Mouse (Mus musculus): ENCODE data around the gene Wnt3a. TPM values are rescaled to one million over a fixed set of nuclear protein-coding genes. Genes with fewer than 3 reads are reported as not detected.

The Wnt3a gene
- total RNA-seq, 2 experiments from 2014 or later: not detected

DNA sequence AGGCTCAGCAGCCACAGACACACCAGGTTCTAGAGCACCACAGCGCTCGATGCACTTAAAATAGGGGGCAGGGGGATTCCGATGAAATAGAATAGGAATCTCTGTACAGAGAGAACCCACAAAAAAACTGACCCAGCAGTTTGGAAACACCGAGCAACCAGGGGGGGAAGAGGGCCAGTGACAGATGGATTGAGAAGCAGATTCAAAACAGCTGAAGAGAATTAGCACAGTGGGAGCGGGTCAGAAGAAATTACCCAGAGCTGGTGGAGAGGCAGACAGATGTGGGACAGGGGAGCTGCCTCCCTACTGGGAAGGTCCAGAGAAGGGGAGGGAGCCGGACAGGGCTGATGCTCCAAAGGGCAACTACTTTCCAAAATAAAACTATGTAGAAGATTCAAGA, 26.0 kb upstream of the Wnt3a start:
- Histone ChIP-seq H3K27ac (no peak overlapping the region), H3K4me3 (no peak overlapping the region)
- TF ChIP-seq CTCF (IDR thresholded peaks at IDR 0.05): no peak
- no peak for DNase-seq
- intact Hi-C loops (cut with DNase I): no loop called here

DNA sequence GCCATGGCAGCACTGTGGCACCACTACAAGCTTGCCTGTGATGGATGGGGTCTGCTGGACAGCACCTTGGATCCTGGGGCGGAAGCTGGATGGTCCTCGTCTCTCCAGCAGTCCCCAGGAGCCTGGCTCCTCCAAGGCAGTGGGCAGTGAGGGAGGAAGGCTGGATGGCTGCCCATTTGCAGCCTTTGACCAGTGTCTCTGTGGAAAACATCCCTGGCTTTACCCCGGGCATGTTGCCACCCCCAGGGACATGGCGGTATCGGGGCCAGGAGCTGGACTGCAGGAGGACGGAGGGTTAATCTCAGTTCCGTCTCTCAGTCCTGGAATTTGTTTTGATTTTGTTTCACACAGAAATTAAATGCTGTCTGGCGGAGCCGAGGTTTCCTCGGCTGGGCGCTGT, 23.4 kb upstream of the Wnt3a start:
- intact Hi-C loops (cut with DNase I): no loop called here
- no peak for TF ChIP-seq CTCF (IDR thresholded peaks at IDR 0.05)
- peak; percentile 68 for DNase-seq
- Histone ChIP-seq H3K27ac (peak overlapping the region; percentile 79), H3K4me3 (peak overlapping the region; percentile 43)

- TF ChIP-seq CTCF (IDR thresholded peaks at IDR 0.05): no peak
- DNase-seq: peak; percentile 76
- intact Hi-C loops (cut with DNase I): no loop called here
- peak overlapping the region; percentile 79 for H3K27ac ChIP-seq
- H3K4me3 ChIP-seq: peak overlapping the region; percentile 43
These were observed 22.7 kb upstream of the Wnt3a start for GRCm38 (mm10) chr11:59313029-59313811.

DNA sequence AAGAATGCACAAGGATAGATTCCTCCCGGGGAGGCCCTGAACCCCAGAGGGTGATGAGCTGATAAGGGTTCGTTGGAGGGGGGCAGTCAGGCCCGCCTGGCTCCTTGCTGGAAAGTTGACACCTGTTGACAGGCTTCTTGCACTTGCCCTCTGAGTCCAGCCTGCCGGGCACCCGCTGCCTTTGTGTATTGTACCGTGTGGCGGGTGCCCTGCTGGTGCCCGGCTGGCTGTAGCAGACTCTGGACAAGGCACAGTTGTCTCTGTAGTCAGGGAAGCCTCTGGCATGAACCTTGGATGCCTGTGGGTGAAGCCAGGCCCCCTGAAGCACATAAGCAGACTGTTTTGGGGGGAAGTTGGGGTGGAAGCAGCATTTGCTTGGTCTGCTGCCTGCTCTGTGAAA, 21.9 kb upstream of the Wnt3a start:
- no peak for TF ChIP-seq CTCF (IDR thresholded peaks at IDR 0.05)
- DNase-seq: peak; percentile 63
- Histone ChIP-seq H3K27ac (peak overlapping the region; percentile 79), H3K4me3 (peak overlapping the region; percentile 40)
- intact Hi-C loops (cut with DNase I): no loop called here

GRCm38 (mm10) chr11:59312060-59312459, 21.5 kb upstream of the Wnt3a start:
- Histone ChIP-seq H3K4me3 (no peak overlapping the region; the same call in 1 of the 2 replicates), H3K27ac (peak overlapping the region; percentile 79)
- intact Hi-C loops (cut with DNase I): no loop called here
- DNase-seq: no peak
- TF ChIP-seq CTCF (IDR thresholded peaks at IDR 0.05): no peak

- Histone ChIP-seq H3K27ac (peak overlapping the region; percentile 95), H3K4me3 (peak overlapping the region; percentile 92)
- intact Hi-C loops (cut with DNase I): loop anchor here (5.0 kb wide), 2 partner anchors 37 to 57 kb away; no protein-coding TSS in a partner anchor
- DNase-seq: no peak
- no peak for TF ChIP-seq CTCF (IDR thresholded peaks at IDR 0.05)
These were observed 19.4 kb upstream of the Wnt3a start for GRCm38 (mm10) chr11:59309976-59310375.

DNA sequence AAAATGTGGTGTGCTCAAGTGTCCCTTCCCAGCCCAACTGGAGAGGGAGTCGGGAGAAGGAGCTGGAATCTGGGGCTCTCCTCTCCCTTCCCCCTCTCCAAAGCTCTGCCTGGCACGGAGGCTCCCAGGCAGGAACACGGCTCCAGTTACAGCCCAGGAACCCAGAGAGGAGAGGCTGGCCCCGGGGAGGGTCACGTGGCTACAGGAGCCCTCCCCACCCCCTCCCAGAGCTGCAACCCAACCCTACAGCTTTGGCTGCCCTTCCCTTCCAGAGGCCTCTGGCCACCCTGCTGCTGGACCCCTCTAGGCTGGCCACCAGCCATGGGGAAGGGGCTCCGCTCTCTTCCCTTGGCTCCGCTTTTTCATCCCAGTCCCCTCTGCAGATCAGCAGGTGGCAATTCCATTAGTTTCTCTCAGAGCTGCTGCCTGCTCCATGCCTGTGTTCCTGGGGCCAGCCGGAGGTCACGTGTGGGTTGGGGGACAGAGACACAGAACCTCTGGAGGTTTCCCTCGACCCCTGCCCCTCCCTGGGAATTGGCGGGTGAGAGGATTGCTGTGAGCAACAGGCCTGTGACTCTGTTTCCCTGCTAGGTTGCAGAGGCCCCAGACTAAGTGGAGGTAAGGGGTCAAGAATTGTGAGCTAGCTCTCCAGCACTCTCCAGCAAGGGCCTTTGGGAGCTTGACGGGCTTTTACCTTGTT, 18.7 kb upstream of the Wnt3a start:
- Histone ChIP-seq H3K4me3 (peak overlapping the region; percentile 92), H3K27ac (peak overlapping the region; percentile 95)
- intact Hi-C loops (cut with DNase I): loop anchor here (5.0 kb wide), 2 partner anchors 38 to 58 kb away; no protein-coding TSS in a partner anchor
- DNase-seq: peak; percentile 93
- TF ChIP-seq CTCF (IDR thresholded peaks at IDR 0.05): no peak

GRCm38 (mm10) chr11:59308625-59309024, 18.1 kb upstream of the Wnt3a start:
- Histone ChIP-seq H3K4me3 (peak overlapping the region; percentile 92), H3K27ac (peak overlapping the region; percentile 95)
- intact Hi-C loops (cut with DNase I): loop anchor here (1.0 to 5.0 kb wide), 3 partner anchors 22 to 59 kb away; no protein-coding TSS in a partner anchor
- no peak for DNase-seq
- no peak for TF ChIP-seq CTCF (IDR thresholded peaks at IDR 0.05)

DNA sequence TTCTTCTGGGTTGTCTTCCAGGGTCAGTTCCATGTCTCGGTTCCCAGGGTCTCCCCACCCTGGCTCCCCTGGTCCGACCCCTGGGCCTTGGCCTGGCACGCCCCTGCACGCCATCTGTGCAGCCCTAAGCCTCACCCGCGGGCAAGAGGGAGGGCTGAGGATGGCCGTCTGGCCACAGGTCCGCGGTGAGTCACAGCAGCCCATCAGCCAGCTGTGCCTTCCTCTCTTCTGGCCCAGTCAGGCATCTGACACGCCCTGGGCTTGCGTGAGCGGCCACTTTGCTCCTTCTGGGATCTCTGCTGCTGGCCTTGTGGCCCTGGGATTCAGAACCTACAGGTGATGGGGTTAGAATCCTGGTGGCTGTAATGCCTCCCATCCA, 17.6 kb upstream of the Wnt3a start:
- DNase-seq: peak; percentile 68
- Histone ChIP-seq H3K4me3 (peak overlapping the region; percentile 92), H3K27ac (peak overlapping the region; percentile 95)
- intact Hi-C loops (cut with DNase I): loop anchor here (1.0 to 5.0 kb wide), 3 partner anchors 22 to 59 kb away; no protein-coding TSS in a partner anchor
- TF ChIP-seq CTCF (IDR thresholded peaks at IDR 0.05): no peak

GRCm38 (mm10) chr11:59307422-59308163, 17.0 kb upstream of the Wnt3a start:
- H3K27ac ChIP-seq: peak overlapping the region; percentile 95
- intact Hi-C loops (cut with DNase I): loop anchor here (1.0 to 5.0 kb wide), 3 partner anchors 23 to 60 kb away; no protein-coding TSS in a partner anchor
- peak; percentile 94 for DNase-seq
- TF ChIP-seq CTCF (IDR thresholded peaks at IDR 0.05): peak; percentile 97
- H3K4me3 ChIP-seq: peak overlapping the region; percentile 92

DNA sequence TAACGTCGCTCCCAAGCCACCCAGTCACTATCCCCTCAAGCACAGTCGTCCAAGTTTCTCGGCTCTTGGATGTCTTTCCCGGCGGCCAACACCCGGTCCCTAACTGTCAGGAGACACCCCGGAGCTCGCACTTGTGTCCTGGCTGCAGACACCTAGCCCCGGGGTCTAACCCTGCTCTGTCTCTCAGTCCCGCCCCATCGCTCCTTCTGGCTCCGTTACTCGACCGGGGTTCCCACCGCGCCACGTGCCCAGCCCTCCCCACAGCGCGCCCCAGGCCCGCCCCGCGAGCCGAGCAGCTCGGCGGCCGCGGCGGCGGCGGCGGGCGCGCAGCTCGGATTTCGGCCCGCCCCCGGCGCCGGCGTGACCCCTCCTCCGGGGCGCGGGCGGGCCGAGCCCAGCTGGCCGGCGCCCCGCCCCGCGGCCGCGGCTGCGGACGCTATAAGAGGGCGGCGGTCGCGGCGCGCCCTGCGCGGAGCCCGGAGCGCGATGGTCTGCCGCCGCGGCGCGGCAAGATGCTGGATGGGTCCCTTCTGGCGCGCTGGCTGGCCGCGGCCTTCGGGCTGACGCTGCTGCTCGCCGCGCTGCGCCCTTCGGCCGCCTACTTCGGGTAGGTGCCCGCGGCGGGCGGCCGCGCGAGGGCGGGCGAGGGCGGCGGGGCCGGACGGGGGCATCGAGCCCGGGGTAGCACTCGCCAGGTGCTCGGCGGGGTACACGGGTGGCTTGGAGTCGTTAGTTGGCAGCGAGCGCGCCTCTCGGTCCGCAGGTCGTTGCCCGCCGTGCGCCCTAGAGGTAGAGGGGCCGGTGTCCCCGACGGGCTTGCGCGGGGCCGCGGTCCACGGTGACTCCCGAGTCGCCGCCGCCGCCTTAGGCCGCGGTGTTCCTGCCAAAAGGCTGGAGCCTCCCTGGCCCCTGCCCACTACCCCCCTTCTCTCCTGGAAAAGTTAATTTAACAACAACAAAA, 16.2 kb upstream of the Wnt3a start, which contains the start of gene Wnt9a:
Gene Wnt9a (plus strand): TSS at position 468 of the 961 bp plus-strand sequence.
- Histone ChIP-seq H3K4me3 (peak within 1 kb of the TSS; percentile 92), H3K27ac (peak within 1 kb of the TSS; percentile 95)
- TF ChIP-seq CTCF (IDR thresholded peaks at IDR 0.05): peak; percentile 29; the same call in 1 of the 2 replicates
- DNase-seq: peak; percentile 90
- intact Hi-C loops (cut with DNase I): loop anchor here (5.0 kb wide), 2 partner anchors 41 to 61 kb away; no protein-coding TSS in a partner anchor

All from gastrocnemius, adult 2 months (tissue).